ENCODE assay signal across 10 mouse cellular contexts in the genomic region with DNA sequence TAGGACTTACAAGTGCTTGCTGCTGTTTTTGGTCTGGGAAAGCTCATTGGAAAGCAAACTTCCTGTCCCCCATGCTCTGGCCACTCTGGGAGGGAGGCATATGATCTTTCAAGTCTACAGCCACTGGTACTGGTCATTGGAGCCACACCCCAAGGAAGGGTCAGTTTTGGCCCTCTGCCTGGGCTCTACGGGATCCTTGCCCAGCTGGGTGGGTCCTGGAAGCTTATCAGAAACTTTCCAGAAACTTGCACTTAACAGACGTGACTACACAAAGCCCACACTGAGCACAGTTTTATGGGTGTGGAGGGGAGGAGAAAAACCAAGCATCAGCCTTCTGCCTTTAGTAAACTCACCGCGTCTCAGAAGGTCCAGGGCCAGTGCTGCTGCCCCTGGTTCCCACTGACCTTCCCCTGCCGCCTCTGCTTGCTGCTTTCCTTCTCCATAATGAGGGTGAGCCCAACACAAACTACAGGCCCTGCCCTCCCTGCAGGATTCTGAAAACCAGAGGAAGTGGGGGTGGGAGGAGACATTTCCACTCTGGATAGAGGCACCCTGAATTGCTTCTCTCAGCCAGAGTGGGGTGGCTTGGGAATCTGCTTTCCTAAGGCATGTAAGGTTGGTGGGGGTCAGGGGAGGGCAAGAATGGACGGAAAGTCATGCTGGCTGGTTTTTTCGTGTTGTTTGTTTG. TPM values are rescaled to one million over a fixed set of nuclear protein-coding genes. Genes with fewer than 3 reads are reported as not detected.
DNase-seq lines count a peak whose midpoint lies in the region; ATAC-seq and TF ChIP-seq lines count a peak whose summit lies in the region.
"Had no signal": no experiment of that assay in that cellular context is flagged by ENCODE, and none has a peak within 500 bp of the region (broad histone marks: within the 10 kb centered on the region; RNA-seq: fewer than 3 reads in every experiment).

No protein-coding gene starts in this region.

- no peaks in the 10 kb centered on the region for H3K36me3 ChIP-seq in heart, postnatal 0 days (replicated peaks; ENCODE audit: control insufficient read depth, insufficient read depth, low read length)
- H3K36me3 ChIP-seq in liver, embryonic 15.5 days (replicated peaks), result no peaks in the 10 kb centered on the region
- H3K36me3 ChIP-seq in stomach, embryonic 15.5 days, result no peaks in the 10 kb centered on the region
- H3K36me3 ChIP-seq in thymus, adult 2 months (ENCODE audit: control insufficient read depth, insufficient read depth, low read length), result no peaks in the 10 kb centered on the region
- H3K36me3 ChIP-seq: embryonic facial prominence, embryonic 15.5 days had no signal

- peak; percentile 61 for DNase-seq in urinary bladder, postnatal 14 days (ENCODE audit: low spot score)
- no peak for DNase-seq in urinary bladder, postnatal 10 days (ENCODE audit: low spot score)
- DNase-seq in heart, postnatal 0 days (ENCODE audit: low spot score), result peak; percentile 68
- no peak for DNase-seq in left cerebral cortex, postnatal 4 days
- DNase-seq in layer of hippocampus, adult 9-10 months (ENCODE audit: low spot score), result no peak
- no peak for DNase-seq in thymus, adult 2 months

- intact Hi-C loops in left cerebral cortex, postnatal 4 days (cut with DNase I), result no loop called here

- no peak for TF ChIP-seq CTCF in heart, postnatal 0 days (IDR thresholded peaks at IDR 0.05; ENCODE audit: low read depth)
- TF ChIP-seq CTCF in thymus, adult 2 months (IDR thresholded peaks at IDR 0.05; ENCODE audit: borderline replicate concordance, control insufficient read depth, extremely low read depth, insufficient read depth, low read length, poor library complexity), result no peak

- H3K4me3 ChIP-seq in heart, postnatal 0 days (ENCODE audit: low read depth, low read length), result no peak overlapping the region
- H3K4me3 ChIP-seq in liver, embryonic 15.5 days (replicated peaks), result no peak overlapping the region
- H3K4me3 ChIP-seq in stomach, embryonic 15.5 days (replicated peaks), result 0 out of 2 replicates have a peak overlapping the region, but pooled peaks have one; percentile 5
- no peak overlapping the region for H3K4me3 ChIP-seq in thymus, adult 2 months (ENCODE audit: control insufficient read depth, insufficient read depth, low read length)
- H3K4me3 ChIP-seq: embryonic facial prominence, embryonic 15.5 days had no signal

- no peaks in the 10 kb centered on the region for H3K4me1 ChIP-seq in heart, postnatal 0 days (ENCODE audit: control insufficient read depth, insufficient read depth)
- H3K4me1 ChIP-seq in liver, embryonic 15.5 days (replicated peaks), result 0 out of 2 replicates have a peak, but pooled peaks cover 5% of the 10 kb centered on the region
- H3K4me1 ChIP-seq in stomach, embryonic 15.5 days, result no peaks in the 10 kb centered on the region
- no peaks in the 10 kb centered on the region for H3K4me1 ChIP-seq in thymus, adult 2 months (replicated peaks; ENCODE audit: control insufficient read depth, insufficient read depth, low read length)
- H3K4me1 ChIP-seq: embryonic facial prominence, embryonic 15.5 days had no signal

- no peaks in the 10 kb centered on the region for H3K27me3 ChIP-seq in heart, postnatal 0 days (ENCODE audit: control insufficient read depth, insufficient read depth, low read length)
- no peaks in the 10 kb centered on the region for H3K27me3 ChIP-seq in liver, embryonic 15.5 days
- H3K27me3 ChIP-seq in stomach, embryonic 15.5 days (replicated peaks), result no peaks in the 10 kb centered on the region
- H3K27me3 ChIP-seq in thymus, adult 2 months (ENCODE audit: control insufficient read depth, insufficient read depth, low read length), result no peaks in the 10 kb centered on the region
- H3K27me3 ChIP-seq: embryonic facial prominence, embryonic 15.5 days had no signal

- WGBS in heart, postnatal 0 days, result 33% methylated on average over 7 of the region's 7 CpGs
- WGBS in liver, embryonic 15.5 days (ENCODE audit: insufficient replicate concordance), result 44% methylated on average over 7 of the region's 7 CpGs
- 48% methylated on average over 7 of the region's 7 CpGs for WGBS in stomach, embryonic 15.5 days
- 87% methylated on average over 7 of the region's 7 CpGs for WGBS in thymus, adult 2 months

- no peak for TF ChIP-seq POLR2A in thymus, adult 2 months (IDR thresholded peaks at IDR 0.05; ENCODE audit: control insufficient read depth, extremely low read depth, insufficient read depth, low read length, poor library complexity)

- TF ChIP-seq EP300 in heart, postnatal 0 days (IDR thresholded peaks at IDR 0.05; ENCODE audit: low read depth), result no peak

- no peak overlapping the region for H3K4me2 ChIP-seq in heart, postnatal 0 days (ENCODE audit: low read depth, low read length)
- no peak overlapping the region for H3K4me2 ChIP-seq in liver, embryonic 15.5 days
- peak overlapping the region; percentile 3; the same call in 1 of the 2 replicates for H3K4me2 ChIP-seq in stomach, embryonic 15.5 days
- H3K4me2 ChIP-seq: embryonic facial prominence, embryonic 15.5 days had no signal

- peaks cover 6% of the 10 kb centered on the region; the same call in 1 of the 2 replicates for H3K9me3 ChIP-seq in heart, postnatal 0 days (replicated peaks; ENCODE audit: control insufficient read depth, low read length)
- no peaks in the 10 kb centered on the region for H3K9me3 ChIP-seq in liver, embryonic 15.5 days (replicated peaks)
- H3K9me3 ChIP-seq in stomach, embryonic 15.5 days, result no peaks in the 10 kb centered on the region
- H3K9me3 ChIP-seq: embryonic facial prominence, embryonic 15.5 days had no signal

- H3K27ac ChIP-seq in heart, postnatal 0 days (ENCODE audit: low read depth), result peak overlapping the region; percentile 65
- 0 out of 2 replicates have a peak overlapping the region, but pooled peaks have one; percentile 20 for H3K27ac ChIP-seq in liver, embryonic 15.5 days (replicated peaks)
- H3K27ac ChIP-seq in stomach, embryonic 15.5 days, result peak overlapping the region; percentile 73
- H3K27ac ChIP-seq in thymus, adult 2 months (ENCODE audit: control insufficient read depth, insufficient read depth, low read length), result no peak overlapping the region
- H3K27ac ChIP-seq: embryonic facial prominence, embryonic 15.5 days had no signal

- peak; percentile 86 for ATAC-seq in heart, postnatal 0 days (ENCODE audit: insufficient read depth, low read depth)
- peak; percentile 36; the same call in 1 of the 2 replicates for ATAC-seq in liver, embryonic 15.5 days (ENCODE audit: insufficient read depth)
- ATAC-seq in stomach, embryonic 15.5 days (ENCODE audit: insufficient read depth, low FRiP score, low read depth), result peak; percentile 84

- H3K9ac ChIP-seq in heart, postnatal 0 days (replicated peaks; ENCODE audit: low read depth, low read length), result no peak overlapping the region
- H3K9ac ChIP-seq in liver, embryonic 15.5 days, result no peak overlapping the region
- H3K9ac ChIP-seq in stomach, embryonic 15.5 days, result no peak overlapping the region
- H3K9ac ChIP-seq: embryonic facial prominence, embryonic 15.5 days had no signal

RNA-seq across cellular contexts. Expression of a gene that starts 37.1 kb away (rescaled TPM):
- total RNA-seq in heart, postnatal 0 days (2014; rRNA removed; ENCODE audit: low replicate concordance), result 39.5 and 47.7 TPM in 2 replicates
- 54.0 and 59.0 TPM in 2 replicates for polyA plus RNA-seq in heart, postnatal 0 days (2015; fragmentation: Nextera tagmentation; extraction: Ambion mirVana)
- 1.6 and 1.8 TPM in 2 replicates for polyA plus RNA-seq in liver, embryonic 15.5 days (2015; fragmentation: Nextera tagmentation; extraction: Ambion mirVana)
- polyA plus RNA-seq in stomach, embryonic 15.5 days (2015; fragmentation: Nextera tagmentation; extraction: Ambion mirVana), result 65.3 and 72.1 TPM in 2 replicates
- 10 to 100 TPM; 27.9 to 28.4 TPM for total RNA-seq in left cerebral cortex, postnatal 4 days (2021)
- 4.1 and 4.5 TPM in 2 replicates for polyA plus RNA-seq in thymus, adult 2 months (2012; rRNA removed)
- total RNA-seq: MEL had no signal

RNA-seq across cellular contexts. Expression of a gene that starts 51.1 kb away (rescaled TPM):
- total RNA-seq in heart, postnatal 0 days (2014; rRNA removed; ENCODE audit: low replicate concordance), result 40.5 and 69.5 TPM in 2 replicates
- 15.4 and 17.7 TPM in 2 replicates for polyA plus RNA-seq in heart, postnatal 0 days (2015; fragmentation: Nextera tagmentation; extraction: Ambion mirVana)
- 4.8 and 5.1 TPM in 2 replicates for polyA plus RNA-seq in liver, embryonic 15.5 days (2015; fragmentation: Nextera tagmentation; extraction: Ambion mirVana)
- polyA plus RNA-seq in stomach, embryonic 15.5 days (2015; fragmentation: Nextera tagmentation; extraction: Ambion mirVana), result 38.6 and 48.4 TPM in 2 replicates
- total RNA-seq in left cerebral cortex, postnatal 4 days (2021), result 10 to 100 TPM; 80.1 to 91.9 TPM
- 32.5 and 36.9 TPM in 2 replicates for polyA plus RNA-seq in thymus, adult 2 months (2012; rRNA removed)

Comparison
In these comparisons a context has a peak if more than half of its experiments do, and no peak if none do; other contexts are left out.
1. DNase-seq: peak in urinary bladder, postnatal 14 days (single experiment) and heart, postnatal 0 days (single experiment); none in urinary bladder, postnatal 10 days (single experiment), left cerebral cortex, postnatal 4 days (single experiment), layer of hippocampus, adult 9-10 months (single experiment) and thymus, adult 2 months (single experiment).
2. ATAC-seq: peak in every context shown above with its lines; median percentile 86 in heart, postnatal 0 days; 84 in stomach, embryonic 15.5 days; 36 in liver, embryonic 15.5 days.
3. RNA of a gene that starts 37.1 kb away (polyA plus RNA-seq): 65.3 to 72.1 TPM in stomach, embryonic 15.5 days and 54.0 to 59.0 TPM in heart, postnatal 0 days; 4.1 to 4.5 TPM in thymus, adult 2 months and 1.6 to 1.8 TPM in liver, embryonic 15.5 days; every median in the first group is over 10 times any median in the second.